Mouse (Mus musculus) olfactory bulb, adult 2 months (tissue): Measurements from ENCODE around the gene Cacng3. TPM values are rescaled to one million over a fixed set of nuclear protein-coding genes. Genes with fewer than 3 reads are reported as not detected.

ENCODE experiments used
- H3K27ac ChIP-seq: fragments of 200-500 bp; 2 replicates; pipeline ENCODE4 v1.5.1; 2012; ENCODE audit warnings: low read depth, low read length; ENCODE audit not compliant: insufficient read depth
- H3K4me1 ChIP-seq: fragments of 200-500 bp; 2 replicates; pipeline ENCODE4 v1.6.1; 2012; ENCODE audit warnings: low read length; ENCODE audit not compliant: control insufficient read depth, insufficient read depth
- H3K4me3 ChIP-seq: fragments of 200-500 bp; 2 replicates; pipeline ENCODE4 v1.5.1; 2012; ENCODE audit warnings: mild to moderate bottlenecking, low read depth, low read length, moderate library complexity; ENCODE audit not compliant: insufficient read depth
- CTCF ChIP-seq: fragments of 200-500 bp; IDR thresholded peaks from 2 replicates; pipeline ENCODE4 v1.5.1; 2012; ENCODE audit warnings: low read depth, mild to moderate bottlenecking, low read length, moderate library complexity; ENCODE audit not compliant: insufficient read depth
- POLR2A ChIP-seq: fragments of 200-500 bp; IDR thresholded peaks from 2 replicates; pipeline ENCODE4 v1.6.1; 2012; ENCODE audit warnings: mild to moderate bottlenecking, low read depth, low read length, moderate library complexity; ENCODE audit not compliant: insufficient read depth
- WGBS: fragments of 180-500 bp; shearing (Covaris S2); methylation state at CpG from one replicate; pipeline ENCODE4 v1.1.7; 2018; 5-methylcytosine and 5-hydroxymethylcytosine counted together
- polyA plus RNA-seq: library from polyadenylated mRNA; stranded (reverse); fragments of >200 nt; gene quantifications from 2 replicates; pipeline ENCODE4 v1.2.4, GENCODE M21; 2012; ENCODE audit warnings: low replicate concordance; ENCODE audit not compliant: missing spikeins, insufficient read depth, insufficient read length

Cacng3 gene
- polyA plus RNA-seq, 1 experiment: not detected

DNA sequence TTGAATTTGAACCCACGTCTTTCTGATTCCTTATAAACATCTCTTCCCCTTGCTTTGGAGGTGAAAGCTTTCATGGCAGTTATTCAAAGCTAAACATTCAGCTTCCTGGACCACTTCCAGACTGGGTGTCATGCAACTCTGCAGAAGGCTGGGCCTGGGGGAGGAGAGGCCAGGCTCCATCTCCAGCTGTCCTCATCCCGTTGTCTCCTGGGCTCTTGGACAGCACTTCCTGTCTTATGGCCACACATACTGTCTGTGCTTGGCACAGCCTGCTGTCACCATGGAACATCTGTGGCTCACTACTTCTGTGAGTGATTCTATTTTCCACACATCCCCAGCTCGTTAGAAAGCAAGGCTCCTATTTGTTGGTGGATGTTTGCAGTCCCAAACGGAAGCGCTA lies 31.5 kb downstream of the Cacng3 start:
- Histone ChIP-seq H3K4me1 (peaks cover 13% of the 10 kb centered on the region), H3K4me3 (no peak overlapping the region), H3K27ac (no peak overlapping the region)
- 37% methylated on average over 5 of the region's 5 CpGs for WGBS
- no peak for TF ChIP-seq POLR2A

DNA sequence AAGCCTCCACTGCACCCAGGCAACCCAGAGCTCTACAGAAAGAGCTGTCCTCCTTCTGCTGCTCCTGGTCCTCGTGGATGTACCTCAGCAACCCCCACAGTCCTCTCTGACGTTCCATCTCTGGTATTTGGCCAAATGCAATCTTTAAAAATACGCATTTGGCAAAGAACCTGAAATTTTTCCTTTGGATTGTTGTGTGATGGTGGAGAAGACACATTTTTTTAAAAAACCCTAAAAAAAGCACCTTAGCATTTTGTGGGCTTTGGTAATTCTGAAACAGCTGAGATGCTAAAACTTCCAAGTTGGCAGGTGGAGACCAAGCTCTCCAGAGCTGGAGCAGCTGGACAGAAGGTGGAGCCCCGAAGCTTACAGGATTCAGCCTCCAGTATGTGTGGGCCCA lies 32.2 kb downstream of the Cacng3 start:
- TF ChIP-seq POLR2A: no peak
- no peak for TF ChIP-seq CTCF
- WGBS: 64% methylated on average over 4 of the region's 4 CpGs
- no peak overlapping the region for H3K27ac ChIP-seq
- no peak overlapping the region for H3K4me3 ChIP-seq
- peaks cover 16% of the 10 kb centered on the region for H3K4me1 ChIP-seq

DNA sequence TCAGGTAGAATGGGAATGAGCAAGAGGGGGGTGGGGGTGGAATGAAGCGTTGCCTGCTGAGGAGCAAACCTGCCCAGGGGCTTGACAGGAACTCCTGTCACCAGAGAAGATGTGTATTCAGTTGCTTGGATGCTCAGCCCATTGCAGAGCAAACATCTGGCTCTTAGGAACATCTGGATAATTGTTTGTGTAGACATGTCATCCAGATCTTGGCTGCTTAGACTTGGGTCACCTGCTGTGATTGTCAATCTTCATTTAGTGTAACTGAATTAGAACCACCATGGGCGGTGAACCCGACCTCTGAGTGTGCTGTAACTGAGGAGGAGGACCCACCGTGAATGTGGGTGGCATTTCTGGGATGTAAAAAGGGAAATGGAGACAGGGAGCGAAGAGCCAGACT lies 36.4 kb downstream of the Cacng3 start:
- Histone ChIP-seq H3K4me3 (no peak overlapping the region), H3K4me1 (peaks cover 22% of the 10 kb centered on the region), H3K27ac (peak overlapping the region; percentile 46; the same call in 1 of the 2 replicates)
- WGBS: 32% methylated on average over 5 of the region's 5 CpGs
- TF ChIP-seq POLR2A: no peak
- TF ChIP-seq CTCF: no peak

DNA sequence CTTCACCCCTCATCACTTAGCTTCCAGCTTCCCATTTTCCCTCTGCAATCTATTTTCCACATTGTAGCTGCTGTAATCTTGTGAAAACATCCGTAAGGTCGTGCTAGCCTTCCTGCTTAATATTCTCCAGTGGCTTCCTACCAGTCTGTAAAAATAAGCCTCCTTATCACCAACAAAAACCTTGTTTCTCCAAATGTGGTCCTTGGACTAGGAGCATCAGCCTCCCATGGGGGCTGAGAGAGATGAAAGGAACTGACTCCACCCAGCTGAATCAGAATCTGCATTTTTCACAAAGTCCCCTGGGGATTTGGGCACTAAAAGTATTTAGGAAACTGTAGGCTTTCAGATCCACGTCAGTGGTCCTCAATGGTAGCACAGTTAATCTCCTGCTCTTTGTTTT lies 46.0 kb downstream of the Cacng3 start:
- no peaks in the 10 kb centered on the region for H3K4me1 ChIP-seq
- no peak for TF ChIP-seq POLR2A
- TF ChIP-seq CTCF: no peak
- no peak overlapping the region for H3K27ac ChIP-seq
- H3K4me3 ChIP-seq: no peak overlapping the region
- WGBS: 42% methylated on average over 3 of the region's 3 CpGs

DNA sequence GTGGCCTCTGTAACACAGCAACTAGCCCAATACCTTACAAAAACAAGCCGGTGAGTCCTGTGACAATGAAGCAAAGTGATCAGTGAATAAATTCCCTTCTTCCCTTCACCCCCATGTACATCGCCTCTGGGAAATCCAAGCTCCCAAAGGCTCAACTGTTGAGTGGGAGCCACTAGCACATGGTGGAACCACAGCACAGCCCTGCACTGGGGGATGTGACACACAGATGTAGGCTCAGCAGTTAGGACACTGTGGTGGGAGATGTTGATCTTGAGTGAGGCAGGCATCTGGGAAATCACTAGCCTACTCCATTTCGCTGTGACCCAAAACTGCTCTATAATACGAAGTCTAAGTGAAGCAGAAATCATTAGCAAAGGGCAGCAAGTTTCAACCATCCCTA lies 48.2 kb downstream of the Cacng3 start:
- peaks cover 5% of the 10 kb centered on the region; the same call in 1 of the 2 replicates for H3K4me1 ChIP-seq
- WGBS: 95% methylated on average over 4 of the region's 4 CpGs
- H3K27ac ChIP-seq: no peak overlapping the region

DNA sequence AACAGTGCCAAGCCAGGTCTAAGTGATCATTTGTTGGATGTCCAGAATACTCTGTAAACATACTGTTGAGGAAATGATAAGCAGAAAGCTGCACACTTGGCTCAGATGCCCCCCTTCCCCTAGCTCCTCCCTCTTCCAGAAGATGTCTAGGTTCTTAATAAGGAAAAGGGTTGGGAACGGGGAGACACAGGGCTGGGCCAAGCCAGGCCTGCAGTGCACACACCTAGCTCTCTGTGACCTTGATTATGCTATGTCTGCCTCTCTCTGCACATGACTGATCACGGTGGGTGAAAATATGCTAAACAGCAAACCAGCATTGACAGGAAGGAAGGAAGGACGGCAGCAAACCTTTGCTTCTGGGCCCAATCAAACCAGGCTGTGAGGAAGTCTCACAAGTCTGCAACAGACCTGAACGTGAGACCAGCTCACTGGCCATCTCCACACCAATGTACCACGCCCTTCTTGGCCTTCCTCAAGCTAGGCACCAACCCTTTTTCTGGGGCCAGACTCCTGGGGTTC lies 53.1 kb downstream of the Cacng3 start:
- Histone ChIP-seq H3K4me3 (no peak overlapping the region), H3K4me1 (peaks cover 14% of the 10 kb centered on the region), H3K27ac (no peak overlapping the region)
- 54% methylated on average over 5 of the region's 5 CpGs for WGBS
- TF ChIP-seq POLR2A (no peak), CTCF (no peak)

More for the DNA sequence above, 48.2 kb downstream of the Cacng3 start:
- TF ChIP-seq CTCF (no peak), POLR2A (no peak)
- no peak overlapping the region for H3K4me3 ChIP-seq

DNA sequence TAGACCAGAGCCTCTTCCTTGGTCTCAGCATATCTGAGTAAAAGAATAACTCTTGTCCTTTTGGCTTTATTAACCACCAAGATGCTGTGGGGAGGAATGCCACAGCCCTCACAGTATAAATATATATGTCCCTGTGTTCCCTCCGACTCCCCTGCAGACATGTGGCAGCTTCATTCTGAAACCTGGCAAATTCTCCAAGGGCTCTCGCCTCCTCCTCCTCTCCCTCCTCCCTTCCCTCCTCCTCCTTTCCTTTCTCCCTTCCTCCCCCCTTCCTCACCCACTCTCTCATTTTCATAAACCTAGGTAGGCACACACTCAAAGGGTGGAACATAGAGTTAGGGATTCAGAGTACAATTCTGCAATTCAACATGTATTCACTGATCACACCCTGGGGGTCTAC lies 56.1 kb downstream of the Cacng3 start:
- WGBS: 57% methylated on average over 2 of the region's 2 CpGs
- Histone ChIP-seq H3K4me1 (peaks cover 20% of the 10 kb centered on the region), H3K4me3 (no peak overlapping the region), H3K27ac (no peak overlapping the region)
- TF ChIP-seq CTCF (no peak), POLR2A (no peak)

DNA sequence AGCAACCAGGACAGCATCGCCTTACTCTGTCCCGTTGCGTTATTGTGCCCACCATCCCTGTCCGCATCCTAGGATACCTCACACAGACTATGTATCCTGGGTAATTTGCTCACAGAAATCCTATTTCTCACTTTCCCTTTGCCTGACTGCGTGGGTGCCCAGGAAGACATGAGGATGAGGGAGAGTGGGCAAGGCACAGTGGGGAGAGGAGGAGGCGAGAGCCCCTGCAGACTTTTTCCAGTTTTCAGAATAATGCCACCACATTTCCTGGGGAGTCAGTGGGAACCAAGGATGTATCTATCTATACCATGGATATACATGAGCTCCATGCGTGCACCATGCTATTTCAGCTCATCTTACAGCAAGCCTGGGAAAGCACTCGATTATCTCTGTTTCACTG lies 57.9 kb downstream of the Cacng3 start:
- no peak overlapping the region for H3K27ac ChIP-seq
- peaks cover 18% of the 10 kb centered on the region for H3K4me1 ChIP-seq
- TF ChIP-seq POLR2A (no peak), CTCF (no peak)
- no peak overlapping the region for H3K4me3 ChIP-seq
- WGBS: 73% methylated on average over 8 of the region's 8 CpGs

DNA sequence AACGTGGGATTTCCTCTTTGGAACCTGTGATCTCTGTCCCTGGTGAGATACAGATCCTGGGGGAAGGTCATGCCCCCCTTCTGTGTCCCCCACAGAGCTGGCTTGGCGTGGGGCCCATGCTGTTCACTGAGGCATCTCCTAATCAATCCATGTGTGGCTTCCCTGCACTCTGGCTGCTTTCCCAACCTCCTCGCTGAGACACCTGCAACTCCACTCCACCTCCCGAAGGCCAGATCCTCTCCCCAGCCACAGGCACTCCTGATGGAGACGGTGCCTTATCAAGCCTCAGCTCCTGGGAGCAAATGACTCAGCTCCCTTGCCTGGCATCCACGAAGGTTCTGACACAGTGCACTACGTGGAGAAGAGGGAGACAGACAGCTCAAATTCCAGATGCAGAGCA lies 58.6 kb downstream of the Cacng3 start:
- 11% methylated on average over 7 of the region's 7 CpGs for WGBS
- Histone ChIP-seq H3K4me3 (no peak overlapping the region), H3K27ac (peak overlapping the region; percentile 38; the same call in 1 of the 2 replicates), H3K4me1 (peaks cover 13% of the 10 kb centered on the region)
- TF ChIP-seq CTCF (no peak), POLR2A (no peak)

DNA sequence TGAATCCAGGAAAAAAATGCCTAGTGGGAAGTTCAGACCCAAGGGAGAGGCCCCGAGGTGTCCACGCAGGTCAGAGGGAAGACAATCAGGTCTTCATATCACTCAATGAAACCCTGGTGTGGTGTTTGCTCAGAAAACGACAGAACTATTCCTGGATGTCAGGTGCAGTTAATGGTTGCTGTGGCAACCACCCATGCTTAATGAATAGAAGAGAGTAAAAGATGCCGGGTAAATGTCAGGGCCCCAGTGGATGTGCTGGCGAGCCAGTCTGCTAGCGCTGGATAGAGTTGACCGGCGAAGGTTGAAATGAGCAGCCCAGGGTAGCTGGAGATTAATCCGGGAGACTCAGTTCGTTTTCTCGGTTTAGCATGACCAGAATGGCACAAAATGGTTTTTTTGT lies 65.0 kb downstream of the Cacng3 start:
- Histone ChIP-seq H3K4me3 (no peak overlapping the region), H3K4me1 (peaks cover 10% of the 10 kb centered on the region; the same call in 1 of the 2 replicates), H3K27ac (no peak overlapping the region)
- TF ChIP-seq CTCF (no peak), POLR2A (no peak)
- WGBS: 36% methylated on average over 11 of the region's 11 CpGs

DNA sequence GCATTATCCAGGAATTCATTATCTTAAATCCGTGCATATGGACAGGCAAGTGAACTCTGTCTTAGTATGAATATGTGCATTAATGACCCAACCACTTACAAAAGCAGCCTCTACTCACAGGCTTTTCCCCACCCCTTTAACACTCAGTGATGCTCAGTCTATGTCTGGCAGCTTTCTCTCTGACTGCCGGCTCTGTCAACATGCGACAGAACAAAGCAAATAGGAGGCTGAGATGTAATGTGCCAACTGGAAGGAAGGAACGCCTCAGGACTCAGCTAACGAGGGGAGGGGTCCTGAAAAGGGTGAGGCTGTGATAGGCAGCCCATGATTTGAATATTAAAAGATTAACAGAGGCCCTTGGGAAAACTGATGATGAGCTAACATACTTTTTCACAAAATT lies 68.2 kb downstream of the Cacng3 start:
- TF ChIP-seq POLR2A (no peak), CTCF (no peak)
- Histone ChIP-seq H3K27ac (no peak overlapping the region), H3K4me3 (no peak overlapping the region), H3K4me1 (peaks cover 10% of the 10 kb centered on the region; the same call in 1 of the 2 replicates)
- WGBS: 48% methylated on average over 5 of the region's 5 CpGs
